Mouse (Mus musculus): ENCODE data around the gene Gmppb.

DNA sequence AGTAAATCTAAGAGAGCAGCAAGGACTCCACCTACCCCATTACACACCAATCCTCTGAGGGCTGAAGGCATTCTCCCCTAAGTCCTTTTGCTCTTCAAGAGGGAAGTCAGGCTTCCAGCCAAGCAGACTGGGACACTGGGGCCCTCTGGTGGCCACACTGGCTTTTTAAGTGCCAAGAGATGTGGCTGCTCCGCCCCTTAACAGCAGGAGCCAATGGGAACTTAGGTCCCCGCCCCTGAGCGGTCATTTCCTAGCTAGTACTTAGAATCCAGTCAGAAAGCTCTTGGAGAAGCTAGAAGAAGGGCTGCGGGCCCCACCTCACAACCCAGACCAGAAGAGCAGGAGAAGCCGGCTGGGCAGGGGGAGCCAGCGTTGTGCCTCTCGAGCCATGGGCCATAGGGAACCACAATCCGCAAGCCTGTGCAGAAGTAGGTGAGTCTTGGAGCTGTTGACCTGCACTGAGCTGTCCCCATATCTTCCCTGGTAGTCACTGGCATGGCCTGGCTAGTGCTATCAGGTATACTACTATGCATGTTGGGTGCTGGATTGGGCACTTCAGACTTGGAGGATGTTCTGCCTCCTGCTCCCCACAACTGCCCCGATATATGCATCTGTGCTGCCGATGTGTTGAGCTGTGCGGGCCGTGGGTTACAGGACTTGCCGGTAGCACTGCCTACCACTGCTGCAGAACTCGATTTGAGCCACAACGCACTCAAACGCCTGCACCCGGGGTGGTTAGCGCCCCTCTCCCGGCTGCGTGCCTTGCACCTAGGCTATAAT, 4.0 kb downstream of the Gmppb start, which contains the start of gene Amigo3:
- TF ChIP-seq CTCF (IDR thresholded peaks at IDR 0.05; ENCODE audit: extremely low read depth, insufficient read depth, low read length) = peak; percentile 80
- TF ChIP-seq POLR2A (IDR thresholded peaks at IDR 0.05; ENCODE audit: extremely low read depth, insufficient read depth, low read length) = peak; percentile 54
